In the genomic region with DNA sequence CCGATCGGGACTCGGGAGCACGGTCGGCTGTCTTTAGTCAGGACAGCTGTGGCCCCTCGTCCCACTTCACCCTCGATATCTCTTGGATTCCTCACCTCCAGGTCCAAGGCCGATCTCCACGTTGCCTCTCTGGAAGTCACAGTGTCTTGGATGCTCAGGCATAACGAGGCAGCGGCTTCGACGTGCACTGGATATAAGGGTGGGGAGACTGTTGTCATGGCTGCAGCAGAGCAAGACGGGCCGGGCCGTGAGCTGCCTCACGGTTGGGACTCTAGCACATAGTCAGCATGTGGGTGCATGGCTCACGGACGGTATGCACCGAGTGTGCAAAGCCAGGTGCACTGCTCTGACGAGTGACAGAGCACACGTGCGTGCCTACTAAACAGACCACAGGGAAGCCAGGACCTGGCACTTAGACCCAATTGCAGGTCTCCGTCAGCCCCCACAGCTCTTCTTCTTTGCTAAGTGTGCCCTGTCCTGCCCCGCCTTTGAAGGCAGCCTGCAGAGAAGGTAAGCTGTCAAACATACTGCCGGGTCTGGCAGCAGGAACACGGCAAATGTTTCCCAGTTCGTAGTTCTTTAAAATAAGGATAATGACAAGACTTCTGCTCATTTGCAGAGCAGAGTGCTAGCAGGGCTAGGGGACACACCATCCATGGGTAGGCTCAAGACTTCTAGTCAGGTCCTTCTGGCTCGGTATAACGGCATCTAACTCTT, we compare ENCODE assay signal across 9 mouse cellular contexts. TPM values are rescaled to one million over a fixed set of nuclear protein-coding genes. Genes with fewer than 3 reads are reported as not detected.
DNase-seq lines count a peak whose midpoint lies in the region; ATAC-seq and TF ChIP-seq lines count a peak whose summit lies in the region.
"Had no signal": no experiment of that assay in that cellular context is flagged by ENCODE, and none has a peak within 500 bp of the region (broad histone marks: within the 10 kb centered on the region; RNA-seq: fewer than 3 reads in every experiment).

No protein-coding gene starts in this region.

- peak; percentile 55 for ATAC-seq in heart, postnatal 0 days (ENCODE audit: insufficient read depth, low read depth)
- peak; percentile 47 for ATAC-seq in hindbrain, embryonic 15.5 days (ENCODE audit: low FRiP score, low read depth)
- ATAC-seq in midbrain, embryonic 13.5 days: peak; percentile 73

- H3K4me2 ChIP-seq in heart, postnatal 0 days (ENCODE audit: low read depth, low read length): peak overlapping the region; percentile 21
- peak overlapping the region; percentile 51 for H3K4me2 ChIP-seq in hindbrain, embryonic 15.5 days
- peak overlapping the region; percentile 46 for H3K4me2 ChIP-seq in midbrain, embryonic 13.5 days (replicated peaks)

- 3% methylated on average over 30 of the region's 30 CpGs for WGBS in heart, postnatal 0 days
- 2% methylated on average over 27 of the region's 30 CpGs for WGBS in hindbrain, embryonic 15.5 days
- WGBS in midbrain, embryonic 13.5 days: 2% methylated on average over 23 of the region's 30 CpGs

- no peak overlapping the region for H3K27ac ChIP-seq in heart, postnatal 0 days (ENCODE audit: low read depth)
- no peak overlapping the region for H3K27ac ChIP-seq in hindbrain, embryonic 15.5 days (replicated peaks)
- peak overlapping the region; percentile 53 for H3K27ac ChIP-seq in midbrain, embryonic 13.5 days

- no peak overlapping the region for H3K9ac ChIP-seq in heart, postnatal 0 days (replicated peaks; ENCODE audit: low read depth, low read length)
- no peak overlapping the region for H3K9ac ChIP-seq in hindbrain, embryonic 15.5 days
- H3K9ac ChIP-seq in midbrain, embryonic 13.5 days (replicated peaks): peak overlapping the region; percentile 21; the same call in 1 of the 2 replicates

- no peaks in the 10 kb centered on the region for H3K9me3 ChIP-seq in heart, postnatal 0 days (replicated peaks; ENCODE audit: control insufficient read depth, low read length)
- no peaks in the 10 kb centered on the region for H3K9me3 ChIP-seq in hindbrain, embryonic 15.5 days
- no peaks in the 10 kb centered on the region for H3K9me3 ChIP-seq in midbrain, embryonic 13.5 days

- no peak for TF ChIP-seq CTCF in heart, postnatal 0 days (IDR thresholded peaks at IDR 0.05; ENCODE audit: low read depth)

- intact Hi-C loops in gastrocnemius, postnatal 36 days (cut with DNase I): no loop called here

- H3K4me3 ChIP-seq in heart, postnatal 0 days (ENCODE audit: low read depth, low read length): peak overlapping the region; percentile 12
- peak overlapping the region; percentile 24 for H3K4me3 ChIP-seq in hindbrain, embryonic 15.5 days
- peak overlapping the region; percentile 26 for H3K4me3 ChIP-seq in midbrain, embryonic 13.5 days (replicated peaks)

- H3K36me3 ChIP-seq in heart, postnatal 0 days (replicated peaks; ENCODE audit: control insufficient read depth, insufficient read depth, low read length): no peaks in the 10 kb centered on the region; the same call in 1 of the 2 replicates
- no peaks in the 10 kb centered on the region for H3K36me3 ChIP-seq in hindbrain, embryonic 15.5 days
- H3K36me3 ChIP-seq in midbrain, embryonic 13.5 days: peaks cover 1% of the 10 kb centered on the region; the same call in 1 of the 2 replicates

- H3K27me3 ChIP-seq in heart, postnatal 0 days (ENCODE audit: control insufficient read depth, insufficient read depth, low read length): peaks cover 17% of the 10 kb centered on the region
- peaks cover 16% of the 10 kb centered on the region for H3K27me3 ChIP-seq in hindbrain, embryonic 15.5 days
- H3K27me3 ChIP-seq in midbrain, embryonic 13.5 days: peaks cover 20% of the 10 kb centered on the region

- no peak for DNase-seq in heart, postnatal 0 days (ENCODE audit: low spot score)
- no peak for DNase-seq in heart, postnatal 4 days
- DNase-seq in c-Kit-negative CD71-positive TER-119-positive erythroid progenitor cells, embryonic 14.5 days (ENCODE audit: low read depth, low spot score): peak; percentile 64
- no peak for DNase-seq in gastrocnemius, postnatal 36 days
- no peak for DNase-seq in right cerebral cortex, postnatal 4 days
- no peak for DNase-seq in cerebellum, adult 9-10 months

- H3K4me1 ChIP-seq in heart, postnatal 0 days (ENCODE audit: control insufficient read depth, insufficient read depth): no peaks in the 10 kb centered on the region
- peaks cover 15% of the 10 kb centered on the region for H3K4me1 ChIP-seq in hindbrain, embryonic 15.5 days (replicated peaks)
- peaks cover 48% of the 10 kb centered on the region for H3K4me1 ChIP-seq in midbrain, embryonic 13.5 days (replicated peaks)

- TF ChIP-seq EP300 in heart, postnatal 0 days (IDR thresholded peaks at IDR 0.05; ENCODE audit: low read depth): no peak

RNA-seq across cellular contexts. Expression of a gene that starts 0.9 kb away (rescaled TPM):
- total RNA-seq in heart, postnatal 0 days (2014; rRNA removed; ENCODE audit: low replicate concordance): 0.95 TPM in 1 of 2 replicates, not detected in the other
- 0.16 and 0.19 TPM in 2 replicates for polyA plus RNA-seq in heart, postnatal 0 days (2015; fragmentation: Nextera tagmentation; extraction: Ambion mirVana)
- total RNA-seq in heart, postnatal 4 days (2021): under 1 TPM; 0.16 to 0.29 TPM
- polyA plus RNA-seq in hindbrain, embryonic 15.5 days (2015; fragmentation: Nextera tagmentation; extraction: Ambion mirVana): 2.2 and 3.9 TPM in 2 replicates
- 5.2 and 6.0 TPM in 2 replicates for polyA plus RNA-seq in midbrain, embryonic 13.5 days (2015; fragmentation: Nextera tagmentation; extraction: Ambion mirVana)
- total RNA-seq in gastrocnemius, postnatal 36 days (2021): under 1 TPM in 1 of 2 experiments, not detected in 1; 0.25 TPM
- total RNA-seq: neutrophil, adult 5-6 weeks had no signal

RNA-seq across cellular contexts. Expression of a gene that starts 18.7 kb away (rescaled TPM):
- 34.5 and 46.4 TPM in 2 replicates for total RNA-seq in heart, postnatal 0 days (2014; rRNA removed; ENCODE audit: low replicate concordance)
- polyA plus RNA-seq in heart, postnatal 0 days (2015; fragmentation: Nextera tagmentation; extraction: Ambion mirVana): 15.8 and 17.2 TPM in 2 replicates
- total RNA-seq in heart, postnatal 4 days (2021): 10 to 100 TPM; 25.2 to 25.4 TPM
- 53.4 and 59.0 TPM in 2 replicates for polyA plus RNA-seq in hindbrain, embryonic 15.5 days (2015; fragmentation: Nextera tagmentation; extraction: Ambion mirVana)
- polyA plus RNA-seq in midbrain, embryonic 13.5 days (2015; fragmentation: Nextera tagmentation; extraction: Ambion mirVana): 57.9 and 60.1 TPM in 2 replicates
- 10 to 100 TPM; 25.2 to 29.4 TPM for total RNA-seq in gastrocnemius, postnatal 36 days (2021)

RNA-seq across cellular contexts. Expression of a gene that starts 19.9 kb away (rescaled TPM):
- total RNA-seq in heart, postnatal 0 days (2014; rRNA removed; ENCODE audit: low replicate concordance): 15.3 and 21.9 TPM in 2 replicates
- 5.9 and 6.0 TPM in 2 replicates for polyA plus RNA-seq in heart, postnatal 0 days (2015; fragmentation: Nextera tagmentation; extraction: Ambion mirVana)
- total RNA-seq in heart, postnatal 4 days (2021): 10 to 100 TPM in 1 of 2 experiments, 1 to 10 TPM in 1; 9.1 to 10.2 TPM
- polyA plus RNA-seq in hindbrain, embryonic 15.5 days (2015; fragmentation: Nextera tagmentation; extraction: Ambion mirVana): 26.1 and 30.4 TPM in 2 replicates
- 26.4 and 28.3 TPM in 2 replicates for polyA plus RNA-seq in midbrain, embryonic 13.5 days (2015; fragmentation: Nextera tagmentation; extraction: Ambion mirVana)
- total RNA-seq in gastrocnemius, postnatal 36 days (2021): 1 to 10 TPM; 5.0 to 5.9 TPM

RNA-seq across cellular contexts. Expression of a gene that starts 38.9 kb away (rescaled TPM):
- total RNA-seq in heart, postnatal 0 days (2014; rRNA removed; ENCODE audit: low replicate concordance): 57.5 and 68.3 TPM in 2 replicates
- polyA plus RNA-seq in heart, postnatal 0 days (2015; fragmentation: Nextera tagmentation; extraction: Ambion mirVana): 35.9 and 42.9 TPM in 2 replicates
- total RNA-seq in heart, postnatal 4 days (2021): 100 to 1,000 TPM in 1 of 2 experiments, 10 to 100 TPM in 1; 91.2 to 106 TPM
- polyA plus RNA-seq in hindbrain, embryonic 15.5 days (2015; fragmentation: Nextera tagmentation; extraction: Ambion mirVana): 1.9 and 2.5 TPM in 2 replicates
- 2.3 and 2.5 TPM in 2 replicates for polyA plus RNA-seq in midbrain, embryonic 13.5 days (2015; fragmentation: Nextera tagmentation; extraction: Ambion mirVana)
- 100 to 1,000 TPM; 144 to 172 TPM for total RNA-seq in gastrocnemius, postnatal 36 days (2021)

RNA-seq across cellular contexts. Expression of a gene that starts 51.4 kb away (rescaled TPM):
- 5.9 and 6.0 TPM in 2 replicates for total RNA-seq in heart, postnatal 0 days (2014; rRNA removed; ENCODE audit: low replicate concordance)
- 3.2 and 3.4 TPM in 2 replicates for polyA plus RNA-seq in heart, postnatal 0 days (2015; fragmentation: Nextera tagmentation; extraction: Ambion mirVana)
- 1 to 10 TPM; 7.6 to 7.7 TPM for total RNA-seq in heart, postnatal 4 days (2021)
- polyA plus RNA-seq in hindbrain, embryonic 15.5 days (2015; fragmentation: Nextera tagmentation; extraction: Ambion mirVana): 4.5 and 5.0 TPM in 2 replicates
- polyA plus RNA-seq in midbrain, embryonic 13.5 days (2015; fragmentation: Nextera tagmentation; extraction: Ambion mirVana): 5.3 and 6.9 TPM in 2 replicates
- total RNA-seq in gastrocnemius, postnatal 36 days (2021): 1 to 10 TPM; 2.8 to 4.4 TPM
